Mouse (Mus musculus) kidney, adult 2 months (tissue): ENCODE measurements around the gene Mbtd1. TPM values are rescaled to one million over a fixed set of nuclear protein-coding genes. Genes with fewer than 3 reads are reported as not detected.

Experiments used
- DNase-seq: peaks from one replicate; pipeline ENCODE4 v3.0.0; 2021
- H3K27ac ChIP-seq: fragments of 200-500 bp; 2 replicates; pipeline ENCODE4 v1.5.1; 2012; ENCODE audit warnings: low read depth, low read length, control low read depth, inconsistent platforms; ENCODE audit not compliant: insufficient read depth
- H3K27me3 ChIP-seq: fragments of 200-500 bp; replicated peaks from 2 replicates; pipeline ENCODE4 v1.6.1; 2012; ENCODE audit warnings: mild to moderate bottlenecking, moderate library complexity, low read length, inconsistent platforms; ENCODE audit not compliant: control insufficient read depth, insufficient read depth
- H3K36me3 ChIP-seq: fragments of 200-500 bp; 2 replicates; pipeline ENCODE4 v1.6.1; 2012; ENCODE audit warnings: mild to moderate bottlenecking, moderate library complexity, low read length, inconsistent platforms; ENCODE audit not compliant: control insufficient read depth, insufficient read depth
- H3K4me1 ChIP-seq: fragments of 200-500 bp; 2 replicates; pipeline ENCODE4 v1.6.1; 2011; ENCODE audit warnings: low read length; ENCODE audit not compliant: control insufficient read depth, insufficient read depth
- H3K4me3 ChIP-seq: fragments of 200-500 bp; 2 replicates; pipeline ENCODE4 v1.5.1; 2011; ENCODE audit warnings: mild to moderate bottlenecking, low read depth, low read length, control low read depth; ENCODE audit not compliant: insufficient read depth
- CTCF ChIP-seq: fragments of 200-500 bp; conservative IDR thresholded peaks from 2 replicates; pipeline ENCODE4 v1.5.1; 2011; ENCODE audit warnings: low read depth, mild to moderate bottlenecking, control low read depth, low read length, moderate library complexity, mixed read lengths; ENCODE audit not compliant: insufficient read depth, insufficient read length
- POLR2A ChIP-seq: fragments of 200-500 bp; IDR thresholded peaks from one replicate; pipeline ENCODE4 v1.6.1; 2011; ENCODE audit warnings: low read depth, low read length, control low read depth
- WGBS: fragments of 180-500 bp; shearing (Covaris S2); methylation state at CpG from one replicate; pipeline ENCODE4 v1.1.7; 2018; 5-methylcytosine and 5-hydroxymethylcytosine counted together
- polyA plus RNA-seq: library from polyadenylated mRNA; depleted of rRNA; stranded (reverse); fragments of >200 nt; gene quantifications from 2 replicates; pipeline ENCODE4 v1.2.3, GENCODE M21; 2012

Mbtd1 gene
- polyA plus RNA-seq, 1 experiment, result 5.1 TPM

DNA sequence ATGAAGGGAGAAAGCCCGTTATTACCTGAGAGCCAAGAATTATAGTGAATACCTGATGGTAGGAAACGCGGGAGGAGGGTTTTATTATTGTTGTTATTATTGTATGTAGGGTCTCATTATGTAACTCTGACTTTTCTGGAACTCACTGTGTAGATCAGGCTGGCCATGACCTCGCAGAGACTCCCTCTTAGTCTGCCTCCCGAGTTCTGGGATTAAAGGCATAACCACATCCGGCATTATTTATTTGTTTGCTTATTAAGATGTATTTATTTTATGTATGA, 83.1 kb downstream of the Mbtd1 start:
- Histone ChIP-seq H3K27me3 (no peaks in the 10 kb centered on the region), H3K4me1 (peaks cover 3% of the 10 kb centered on the region; the same call in 1 of the 2 replicates), H3K36me3 (peaks cover 2% of the 10 kb centered on the region; the same call in 1 of the 2 replicates), H3K27ac (peak overlapping the region; percentile 34; the same call in 1 of the 2 replicates), H3K4me3 (no peak overlapping the region)
- no peak for DNase-seq
- 38% methylated on average over 6 of the region's 6 CpGs for WGBS
- no peak for TF ChIP-seq POLR2A
- no peak for TF ChIP-seq CTCF

DNA sequence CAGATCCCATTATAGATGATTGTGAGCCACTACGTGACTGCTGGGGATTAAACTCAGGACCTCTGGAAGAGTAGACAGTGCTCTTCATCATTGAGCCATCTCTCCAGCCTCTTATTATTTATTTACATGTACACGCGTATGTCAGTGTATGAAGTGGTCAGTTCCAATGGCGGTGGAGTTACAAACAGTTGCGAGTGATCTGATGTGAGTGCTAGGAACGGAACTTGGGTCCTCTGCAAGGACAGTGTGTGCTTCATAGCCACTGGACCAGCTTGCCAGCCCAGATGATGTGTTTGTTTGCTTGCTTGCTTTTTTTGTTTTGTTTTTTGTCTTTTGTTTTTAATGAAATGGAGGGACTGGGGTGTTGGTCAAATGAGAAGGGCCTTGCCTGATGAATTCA, 83.5 kb downstream of the Mbtd1 start:
- peaks cover 3% of the 10 kb centered on the region; the same call in 1 of the 2 replicates for H3K4me1 ChIP-seq
- no peaks in the 10 kb centered on the region for H3K27me3 ChIP-seq
- no peak overlapping the region for H3K4me3 ChIP-seq
- no peak for DNase-seq
- TF ChIP-seq POLR2A, result no peak
- no peak for TF ChIP-seq CTCF
- H3K27ac ChIP-seq, result 0 out of 2 replicates have a peak overlapping the region, but pooled peaks have one; percentile 34
- peaks cover 2% of the 10 kb centered on the region; the same call in 1 of the 2 replicates for H3K36me3 ChIP-seq
- 94% methylated on average over 6 of the region's 6 CpGs for WGBS

DNA sequence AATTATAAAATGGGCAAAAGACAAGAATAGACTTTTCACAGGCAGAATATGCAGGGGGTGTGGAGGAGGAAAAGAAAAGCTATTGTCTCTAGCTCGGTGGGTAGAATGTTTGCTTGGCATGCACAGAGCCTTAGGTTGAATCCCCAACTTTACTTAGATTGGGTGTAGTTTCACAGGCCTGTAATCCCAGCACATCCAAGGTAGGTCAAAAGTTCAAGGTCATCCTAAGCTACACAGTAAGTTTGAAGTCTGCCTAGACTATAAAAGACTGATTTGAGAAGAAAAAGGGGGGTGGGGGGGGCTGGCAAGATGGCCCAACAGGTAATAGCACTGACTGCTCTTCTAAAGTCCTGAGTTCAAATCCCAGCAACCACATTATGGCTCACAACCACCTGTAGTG, 84.1 kb downstream of the Mbtd1 start:
- TF ChIP-seq CTCF, result no peak
- no peak for TF ChIP-seq POLR2A

DNA sequence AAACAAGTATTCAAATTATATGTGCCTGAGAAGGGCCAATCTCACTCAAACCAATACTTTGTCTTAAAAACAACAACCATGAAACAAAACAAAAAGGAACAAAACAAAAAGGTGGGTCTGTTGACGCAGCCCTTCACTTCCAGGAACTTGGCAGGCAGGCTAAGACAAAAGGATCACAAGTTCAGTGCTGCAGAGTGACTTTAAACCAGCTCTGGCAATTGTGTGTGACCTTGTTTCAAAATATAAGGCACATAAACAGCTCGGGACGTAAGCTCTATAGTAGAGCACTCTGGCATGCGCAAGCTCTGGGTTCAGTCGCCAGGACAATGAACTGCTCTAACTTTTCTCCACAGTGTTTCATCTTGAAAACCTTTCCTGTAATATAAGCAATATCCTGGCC, 87.3 kb downstream of the Mbtd1 start:
- TF ChIP-seq CTCF, result no peak
- no peak for TF ChIP-seq POLR2A
- H3K27ac ChIP-seq, result no peak overlapping the region
- DNase-seq, result no peak
- H3K27me3 ChIP-seq, result no peaks in the 10 kb centered on the region
- H3K4me3 ChIP-seq, result no peak overlapping the region
- WGBS, result 87% methylated on average over 5 of the region's 5 CpGs
- no peaks in the 10 kb centered on the region for H3K36me3 ChIP-seq
- no peaks in the 10 kb centered on the region for H3K4me1 ChIP-seq

More for the DNA sequence above, 84.1 kb downstream of the Mbtd1 start:
- Histone ChIP-seq H3K36me3 (peaks cover 2% of the 10 kb centered on the region; the same call in 1 of the 2 replicates), H3K4me1 (peaks cover 3% of the 10 kb centered on the region; the same call in 1 of the 2 replicates), H3K4me3 (no peak overlapping the region), H3K27me3 (no peaks in the 10 kb centered on the region), H3K27ac (no peak overlapping the region)
- no peak for DNase-seq
- 72% methylated on average over 1 of the region's 1 CpGs for WGBS

DNA sequence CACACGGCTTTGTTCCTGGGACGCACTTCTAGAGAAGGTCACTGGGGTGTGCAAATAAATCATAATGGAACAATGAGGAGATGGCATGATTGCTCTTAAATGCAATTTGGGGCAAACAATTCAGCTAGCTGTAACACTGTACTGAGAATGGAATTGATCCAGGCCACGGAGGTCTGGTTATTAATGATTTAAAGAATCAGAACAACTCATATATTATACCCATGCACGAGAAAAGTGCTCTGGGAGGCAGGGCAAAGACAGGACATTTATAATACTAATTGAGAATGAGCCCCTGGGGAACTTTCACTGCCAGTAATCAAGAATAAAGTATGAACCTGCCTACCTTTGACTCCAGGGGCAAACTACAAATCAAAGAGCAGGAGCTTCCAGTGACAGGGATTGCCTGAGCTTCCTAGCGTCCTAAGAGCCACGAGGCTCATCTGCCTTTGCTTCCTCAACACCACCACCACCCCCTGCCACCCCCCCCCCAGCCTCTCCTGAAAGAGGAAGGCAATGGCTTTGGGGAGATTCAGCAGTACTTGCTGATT, 93.9 kb downstream of the Mbtd1 start:
- no peaks in the 10 kb centered on the region for H3K27me3 ChIP-seq
- no peak overlapping the region for H3K4me3 ChIP-seq
- WGBS, result 21% methylated on average over 6 of the region's 6 CpGs
- H3K36me3 ChIP-seq, result no peaks in the 10 kb centered on the region
- peak; percentile 67 for DNase-seq
- H3K4me1 ChIP-seq, result no peaks in the 10 kb centered on the region; the same call in 1 of the 2 replicates
- H3K27ac ChIP-seq, result no peak overlapping the region
- TF ChIP-seq CTCF (no peak), POLR2A (no peak)

DNA sequence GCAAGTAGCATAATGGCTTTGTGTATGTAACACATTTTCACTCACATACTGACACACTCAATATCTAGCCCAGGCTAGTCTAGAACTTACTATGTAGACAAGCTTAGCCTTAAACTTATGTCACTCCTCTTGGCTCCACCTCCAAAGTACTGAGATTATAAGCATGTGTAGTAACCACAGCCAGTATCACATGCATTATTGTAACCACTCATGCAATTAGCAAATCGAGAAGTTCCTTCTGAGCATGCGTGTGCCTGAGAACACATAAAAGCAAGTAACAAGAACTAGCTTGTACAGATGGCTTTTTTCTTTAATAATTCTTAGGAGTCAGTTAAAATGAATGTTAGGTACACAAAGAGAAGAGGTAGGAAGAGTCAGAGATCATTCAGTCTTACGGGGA, 99.0 kb downstream of the Mbtd1 start:
- TF ChIP-seq CTCF, result no peak
- no peak for TF ChIP-seq POLR2A
- no peak for DNase-seq
- Histone ChIP-seq H3K4me3 (no peak overlapping the region), H3K27me3 (no peaks in the 10 kb centered on the region), H3K4me1 (peaks cover 16% of the 10 kb centered on the region), H3K27ac (no peak overlapping the region), H3K36me3 (no peaks in the 10 kb centered on the region)
- WGBS, result 92% methylated on average over 3 of the region's 3 CpGs

DNA sequence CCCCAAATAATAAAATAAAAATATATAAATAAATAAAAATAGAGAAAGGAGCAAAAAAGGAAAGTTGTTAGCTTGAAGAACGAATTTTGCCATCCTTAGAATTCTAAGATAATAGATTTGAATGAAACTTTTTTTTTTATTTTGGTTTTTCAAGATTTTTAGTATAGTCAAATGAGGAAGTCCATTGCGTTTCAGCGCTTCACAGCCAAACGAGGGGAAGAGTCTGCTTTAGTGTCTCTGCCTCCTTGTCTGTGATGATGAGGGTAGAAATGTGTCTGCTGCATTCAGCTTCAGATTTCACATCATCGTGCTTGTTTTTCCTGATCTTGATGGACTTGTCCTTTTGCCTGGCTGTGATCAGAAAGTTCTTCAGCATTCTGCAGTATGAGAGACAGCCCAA, 99.6 kb downstream of the Mbtd1 start:
- H3K4me1 ChIP-seq, result peaks cover 16% of the 10 kb centered on the region
- DNase-seq, result no peak
- no peak overlapping the region for H3K4me3 ChIP-seq
- H3K27ac ChIP-seq, result no peak overlapping the region
- no peaks in the 10 kb centered on the region for H3K36me3 ChIP-seq
- H3K27me3 ChIP-seq, result no peaks in the 10 kb centered on the region
- 86% methylated on average over 5 of the region's 5 CpGs for WGBS
- TF ChIP-seq POLR2A (no peak), CTCF (no peak)
